Mouse (Mus musculus): ENCODE results near the gene BC017158. TPM values are rescaled to one million over a fixed set of nuclear protein-coding genes. Genes with fewer than 3 reads are reported as not detected.

Gene BC017158
- polyA plus RNA-seq, 1 experiment from 2014 or later: 12.6 TPM

GRCm38 (mm10) chr7:128243921-128244320, 54.0 kb downstream of the BC017158 start:
- no peaks in the 10 kb centered on the region for H3K27me3 ChIP-seq
- H3K4me1 ChIP-seq (replicated peaks): peaks cover 33% of the 10 kb centered on the region
- no peaks in the 10 kb centered on the region for H3K9me3 ChIP-seq (replicated peaks)
- 0 out of 2 replicates have a peak overlapping the region, but pooled peaks have one; percentile 3 for H3K27ac ChIP-seq
- ATAC-seq (replicated peaks; ENCODE audit: insufficient number of reproducible peaks, insufficient read depth, low FRiP score, low read depth): no peak
- H3K36me3 ChIP-seq: peaks cover 36% of the 10 kb centered on the region
- H3K4me3 ChIP-seq: no peak overlapping the region
- WGBS: 77% methylated on average over 10 of the region's 10 CpGs
- no peak overlapping the region for H3K9ac ChIP-seq
- H3K4me2 ChIP-seq: no peak overlapping the region

DNA sequence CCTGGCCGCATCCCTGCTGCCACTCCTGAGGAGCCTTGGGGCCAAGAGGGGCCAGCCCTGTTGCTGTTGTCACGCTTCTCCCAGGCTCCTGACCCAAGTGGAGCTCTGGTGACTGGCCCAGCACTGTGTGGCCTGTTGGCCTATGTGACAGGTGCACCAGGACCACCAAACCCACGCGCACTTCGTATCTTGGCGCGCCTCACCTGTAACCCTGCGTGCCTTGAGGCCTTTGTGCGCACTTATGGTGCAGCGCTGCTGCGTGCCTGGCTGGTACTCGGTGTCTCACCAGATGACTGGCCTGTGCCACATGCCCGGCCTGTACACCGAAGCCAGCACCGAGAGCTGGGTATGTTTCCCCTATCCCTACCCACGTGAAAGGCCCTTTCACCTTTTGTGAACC, 55.6 kb downstream of the BC017158 start:
- no peak for ATAC-seq (replicated peaks; ENCODE audit: insufficient number of reproducible peaks, insufficient read depth, low FRiP score, low read depth)
- H3K4me1 ChIP-seq (replicated peaks): peaks cover 26% of the 10 kb centered on the region
- WGBS: 94% methylated on average over 16 of the region's 16 CpGs
- peaks cover 33% of the 10 kb centered on the region for H3K36me3 ChIP-seq
- H3K27me3 ChIP-seq: no peaks in the 10 kb centered on the region
- no peak overlapping the region for H3K27ac ChIP-seq
- no peak overlapping the region for H3K4me2 ChIP-seq
- no peaks in the 10 kb centered on the region for H3K9me3 ChIP-seq (replicated peaks)
- H3K9ac ChIP-seq: no peak overlapping the region
- no peak overlapping the region for H3K4me3 ChIP-seq

- H3K9ac ChIP-seq: no peak overlapping the region
- H3K36me3 ChIP-seq: peaks cover 33% of the 10 kb centered on the region
- ATAC-seq (replicated peaks; ENCODE audit: insufficient number of reproducible peaks, insufficient read depth, low FRiP score, low read depth): no peak
These were observed 57.7 kb downstream of the BC017158 start for GRCm38 (mm10) chr7:128240131-128240784.

DNA sequence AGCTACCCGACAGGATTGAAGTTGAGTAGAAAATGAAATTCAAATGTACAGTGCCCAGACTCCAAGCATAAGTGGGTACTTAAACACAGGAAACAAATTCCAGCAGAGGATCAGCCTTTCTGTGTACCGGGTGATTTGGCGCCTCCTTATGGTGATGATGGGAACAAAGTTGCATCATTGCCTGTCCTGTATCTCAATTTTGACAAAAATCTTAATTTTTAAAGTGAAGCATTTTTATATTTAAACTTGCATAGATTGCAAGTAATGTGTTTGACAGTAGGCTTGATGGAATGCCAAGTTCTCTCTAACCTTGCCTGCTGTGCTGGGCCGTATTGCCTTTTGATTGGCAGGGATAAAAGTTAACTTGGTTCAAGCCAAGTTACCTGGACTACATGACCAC, 59.0 kb downstream of the BC017158 start:
- Histone ChIP-seq H3K4me3 (peak overlapping the region; percentile 85), H3K27ac (peak overlapping the region; percentile 99), H3K4me1 (replicated peaks) (peaks cover 20% of the 10 kb centered on the region), H3K9me3 (replicated peaks) (no peaks in the 10 kb centered on the region), H3K9ac (0 out of 2 replicates have a peak overlapping the region, but pooled peaks have one; percentile 25), H3K36me3 (peaks cover 24% of the 10 kb centered on the region), H3K27me3 (no peaks in the 10 kb centered on the region), H3K4me2 (peak overlapping the region; percentile 77)
- no peak for ATAC-seq (replicated peaks; ENCODE audit: insufficient number of reproducible peaks, insufficient read depth, low FRiP score, low read depth)
- 21% methylated on average over 4 of the region's 4 CpGs for WGBS

More at GRCm38 (mm10) chr7:128240131-128240784, 57.7 kb downstream of the BC017158 start:
- whole genome bisulfite sequencing: 90% methylated on average over 27 of the region's 27 CpGs
- H3K4me1 ChIP-seq (replicated peaks): peaks cover 20% of the 10 kb centered on the region
- H3K4me3 ChIP-seq: no peak overlapping the region
- no peak overlapping the region for H3K27ac ChIP-seq
- no peak overlapping the region for H3K4me2 ChIP-seq
- no peaks in the 10 kb centered on the region for H3K27me3 ChIP-seq
- H3K9me3 ChIP-seq (replicated peaks): no peaks in the 10 kb centered on the region

DNA sequence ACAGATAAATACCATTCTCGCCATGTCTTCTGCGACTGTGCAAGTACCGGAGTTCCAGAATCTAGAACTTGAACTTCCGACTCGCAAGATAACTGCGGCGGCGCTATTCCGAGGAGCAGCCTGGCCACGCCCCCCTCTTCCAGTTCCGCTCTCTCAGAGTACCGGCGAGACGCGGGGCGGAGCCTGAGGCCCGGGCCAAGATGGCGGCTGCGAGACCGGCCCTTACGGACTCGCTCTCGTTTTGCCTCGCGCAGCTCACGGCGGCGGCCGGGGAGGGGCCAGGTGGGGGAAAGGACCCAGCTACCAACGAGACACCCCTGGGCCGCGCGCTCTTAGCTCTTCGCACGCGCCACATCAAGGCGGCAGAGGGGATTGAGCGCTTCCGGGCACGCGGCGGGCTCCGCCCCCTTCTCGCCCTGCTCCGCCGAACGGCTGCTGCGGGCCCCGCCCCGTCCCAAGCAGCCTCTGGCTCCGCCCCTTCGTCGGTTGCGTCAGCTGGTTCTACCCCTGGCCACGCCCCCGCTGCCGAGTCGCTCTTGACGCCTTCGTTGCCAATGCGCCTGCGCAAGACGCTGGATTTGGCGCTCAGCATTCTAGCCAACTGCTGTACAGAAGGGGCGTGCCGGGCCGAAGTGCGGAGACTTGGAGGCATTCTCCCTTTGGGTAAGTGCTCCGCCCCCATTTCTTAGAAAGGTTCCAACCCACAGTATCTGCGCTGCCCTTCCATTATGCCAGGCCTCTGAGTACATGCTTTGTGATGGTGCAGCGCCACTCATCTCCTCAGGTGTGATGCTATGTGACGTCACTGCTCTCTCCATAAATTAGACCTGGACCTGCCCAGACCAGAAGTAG, 59.8 kb downstream of the BC017158 start, which contains the start of gene 9130023H24Rik:
Gene 9130023H24Rik (minus strand): TSS at position 105 of the 852 bp plus-strand sequence.
- Histone ChIP-seq H3K9ac (peak within 1 kb of the TSS; percentile 89), H3K27ac (peak within 1 kb of the TSS; percentile 99), H3K27me3 (no peaks in the 10 kb centered on the region), H3K4me3 (peak within 1 kb of the TSS; percentile 85), H3K36me3 (peaks cover 20% of the 10 kb centered on the region), H3K9me3 (replicated peaks) (no peaks in the 10 kb centered on the region), H3K4me2 (peak within 1 kb of the TSS; percentile 80), H3K4me1 (replicated peaks) (peaks cover 20% of the 10 kb centered on the region)
- peak; percentile 90 for ATAC-seq (replicated peaks; ENCODE audit: insufficient number of reproducible peaks, insufficient read depth, low FRiP score, low read depth)
- WGBS: under 1% methylated on average over 70 of the region's 72 CpGs

DNA sequence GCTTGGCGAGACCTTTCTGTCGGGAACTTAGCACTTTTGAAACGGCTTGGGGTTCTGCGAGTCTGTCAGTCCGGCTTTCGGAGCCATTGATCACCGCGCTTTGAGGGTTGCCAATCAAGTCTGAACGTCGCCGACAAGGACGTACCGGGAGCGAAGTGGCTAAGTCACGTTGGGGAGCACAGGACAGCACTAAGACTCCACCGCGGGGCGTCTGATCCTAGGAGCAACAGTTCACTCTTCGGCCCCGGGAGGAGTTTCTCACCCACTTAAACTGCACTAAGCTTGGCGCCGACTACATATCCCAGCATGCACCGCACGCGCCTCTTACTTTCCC, 60.4 kb downstream of the BC017158 start:
- WGBS: under 1% methylated on average over 25 of the region's 25 CpGs

GRCm38 (mm10) chr7:128236856-128237592, 60.9 kb downstream of the BC017158 start, which contains the start of gene Armc5:
Gene Armc5, plus strand, starts transcription at chr7:128237342.
- H3K4me2 ChIP-seq: peak within 1 kb of the TSS; percentile 80
- peak within 1 kb of the TSS; percentile 85 for H3K4me3 ChIP-seq
- peak within 1 kb of the TSS; percentile 89 for H3K9ac ChIP-seq
- ATAC-seq (replicated peaks; ENCODE audit: insufficient number of reproducible peaks, insufficient read depth, low FRiP score, low read depth): peak; percentile 13; the same call in 1 of the 2 replicates
- WGBS: 23% methylated on average over 37 of the region's 37 CpGs
- H3K9me3 ChIP-seq (replicated peaks): no peaks in the 10 kb centered on the region
- H3K27ac ChIP-seq: peak within 1 kb of the TSS; percentile 99
- no peaks in the 10 kb centered on the region for H3K27me3 ChIP-seq
- peaks cover 14% of the 10 kb centered on the region for H3K36me3 ChIP-seq
- H3K4me1 ChIP-seq (replicated peaks): peaks cover 20% of the 10 kb centered on the region

More for the DNA sequence above, 60.4 kb downstream of the BC017158 start:
- Histone ChIP-seq H3K4me3 (peak overlapping the region; percentile 85), H3K4me1 (replicated peaks) (peaks cover 20% of the 10 kb centered on the region), H3K36me3 (peaks cover 15% of the 10 kb centered on the region), H3K27ac (peak overlapping the region; percentile 99), H3K9me3 (replicated peaks) (no peaks in the 10 kb centered on the region), H3K9ac (peak overlapping the region; percentile 89), H3K27me3 (no peaks in the 10 kb centered on the region), H3K4me2 (peak overlapping the region; percentile 80)
- ATAC-seq (replicated peaks; ENCODE audit: insufficient number of reproducible peaks, insufficient read depth, low FRiP score, low read depth): no peak; the same call in 1 of the 2 replicates

DNA sequence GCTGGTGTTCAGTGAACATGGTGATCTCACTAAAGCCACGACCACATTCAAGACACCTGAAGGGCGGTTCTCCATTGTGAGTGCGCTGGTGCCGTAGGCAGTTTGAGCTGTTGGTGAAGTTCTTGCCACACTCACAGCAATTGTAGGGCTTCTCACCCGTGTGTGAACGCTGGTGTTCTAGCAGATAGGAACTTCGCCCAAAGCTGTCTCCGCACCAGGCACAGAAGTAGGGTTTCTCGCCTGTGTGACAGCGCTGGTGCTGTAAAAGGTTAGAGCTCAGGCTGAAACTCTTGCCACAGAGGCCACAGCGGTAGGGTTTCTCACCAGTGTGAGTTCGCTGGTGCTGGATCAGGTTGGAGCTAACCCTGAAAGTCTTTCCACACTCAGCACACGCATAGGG, 61.5 kb downstream of the BC017158 start:
- Histone ChIP-seq H3K27ac (no peak overlapping the region), H3K36me3 (peaks cover 14% of the 10 kb centered on the region), H3K4me3 (peak overlapping the region; percentile 85; the same call in 1 of the 2 replicates), H3K4me2 (no peak overlapping the region), H3K27me3 (no peaks in the 10 kb centered on the region), H3K4me1 (replicated peaks) (peaks cover 20% of the 10 kb centered on the region), H3K9ac (no peak overlapping the region), H3K9me3 (replicated peaks) (no peaks in the 10 kb centered on the region)
- WGBS: 91% methylated on average over 13 of the region's 13 CpGs
- ATAC-seq (replicated peaks; ENCODE audit: insufficient number of reproducible peaks, insufficient read depth, low FRiP score, low read depth): no peak

- Histone ChIP-seq H3K27me3 (no peaks in the 10 kb centered on the region), H3K4me3 (no peak overlapping the region), H3K36me3 (peaks cover 9% of the 10 kb centered on the region), H3K4me1 (replicated peaks) (peaks cover 17% of the 10 kb centered on the region), H3K9me3 (replicated peaks) (no peaks in the 10 kb centered on the region), H3K4me2 (no peak overlapping the region), H3K9ac (no peak overlapping the region), H3K27ac (no peak overlapping the region)
- WGBS: 89% methylated on average over 1 of the region's 1 CpGs
- ATAC-seq (replicated peaks; ENCODE audit: insufficient number of reproducible peaks, insufficient read depth, low FRiP score, low read depth): no peak
These were observed 62.5 kb downstream of the BC017158 start for GRCm38 (mm10) chr7:128235481-128235880.

DNA sequence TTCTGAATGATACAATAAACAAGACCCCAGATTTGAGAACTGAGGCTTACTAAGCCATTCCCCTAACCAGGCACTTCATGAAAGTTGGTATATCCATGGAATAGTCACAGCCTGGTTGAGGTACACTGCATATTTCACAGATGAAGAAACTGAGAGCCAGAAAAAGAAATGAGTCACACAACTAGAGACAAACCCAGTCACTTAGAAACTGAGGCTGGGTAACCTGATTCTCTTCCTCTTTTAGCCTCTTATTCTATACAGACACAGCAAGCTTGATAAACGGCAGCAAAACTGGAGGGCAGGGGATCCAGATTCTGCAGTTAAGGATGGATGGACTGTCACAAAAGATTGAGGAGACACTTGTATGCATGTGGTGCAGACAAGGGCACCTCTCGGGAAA, 63.2 kb downstream of the BC017158 start:
- Histone ChIP-seq H3K9ac (no peak overlapping the region), H3K4me1 (replicated peaks) (peaks cover 17% of the 10 kb centered on the region), H3K9me3 (replicated peaks) (no peaks in the 10 kb centered on the region), H3K4me2 (no peak overlapping the region), H3K4me3 (no peak overlapping the region), H3K36me3 (peaks cover 2% of the 10 kb centered on the region; the same call in 1 of the 2 replicates), H3K27ac (no peak overlapping the region), H3K27me3 (no peaks in the 10 kb centered on the region)
- WGBS: 75% methylated on average over 2 of the region's 2 CpGs
- no peak for ATAC-seq (replicated peaks; ENCODE audit: insufficient number of reproducible peaks, insufficient read depth, low FRiP score, low read depth)

DNA sequence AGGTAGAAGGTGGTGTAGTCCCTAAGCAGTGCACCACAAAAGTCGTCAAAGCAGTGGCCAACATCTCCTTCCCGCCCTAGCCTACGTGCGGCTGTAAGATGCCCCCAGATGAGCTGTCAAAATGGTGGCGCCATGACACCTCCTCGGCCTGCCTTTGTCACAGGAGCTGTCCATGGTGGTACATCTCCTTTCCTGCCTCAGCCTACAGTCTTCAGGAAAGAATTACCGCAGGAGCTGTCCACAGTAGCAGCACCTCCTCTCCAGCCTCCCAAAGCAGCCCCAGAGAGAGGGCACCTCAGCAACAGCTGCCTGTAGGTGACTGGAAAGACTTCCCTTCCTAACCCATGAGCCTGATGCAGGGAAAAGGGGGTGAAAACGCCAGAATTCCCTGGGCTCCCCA, 66.2 kb downstream of the BC017158 start:
- Histone ChIP-seq H3K27me3 (0 out of 2 replicates have a peak, but pooled peaks cover 2% of the 10 kb centered on the region), H3K36me3 (no peaks in the 10 kb centered on the region), H3K9ac (no peak overlapping the region), H3K9me3 (replicated peaks) (no peaks in the 10 kb centered on the region), H3K27ac (no peak overlapping the region), H3K4me3 (no peak overlapping the region), H3K4me2 (no peak overlapping the region), H3K4me1 (replicated peaks) (peaks cover 2% of the 10 kb centered on the region)
- WGBS: 27% methylated on average over 8 of the region's 8 CpGs
- no peak for ATAC-seq (replicated peaks; ENCODE audit: insufficient number of reproducible peaks, insufficient read depth, low FRiP score, low read depth)
